Mouse (Mus musculus): ENCODE measurements at regions not wholly inside any gene's neighbourhood (a gene's known extent, or its start where the extent isn't known, plus 50 kb on each side); places are given as distances from the start of the nearest gene placed in this dataset.
A peak's percentile ranks its signal among the peaks of the same experiment; 100 is the strongest.
"Not testable (repeated sequence)": the region's sequence is repeated elsewhere in the genome, so short reads cannot be mapped to it uniquely, and the experiment has no call there.

- DNase-seq (ENCODE audit: low read depth, low spot score) = no peak
These were observed 1040.8 kb downstream of the Galc start for GRCm38 (mm10) chr12:97218445-97218844.

GRCm38 (mm10) chr12:97217608-97218007, 1041.7 kb downstream of the Galc start:
- no peak for DNase-seq (ENCODE audit: low read depth, low spot score)

- DNase-seq (ENCODE audit: low read depth, low spot score) = peak; percentile 77
These were observed 1055.4 kb downstream of the Galc start for GRCm38 (mm10) chr12:97203636-97204389.

- no peak for DNase-seq (ENCODE audit: low read depth, low spot score)
These were observed 1097.4 kb downstream of the Galc start for GRCm38 (mm10) chr12:97161853-97162252.

GRCm38 (mm10) chr12:97161429-97161828, 1097.8 kb downstream of the Galc start:
- peak; percentile 27 for DNase-seq (ENCODE audit: low read depth, low spot score)

- DNase-seq (ENCODE audit: low read depth, low spot score) = no peak
These were observed 1100.9 kb downstream of the Galc start for GRCm38 (mm10) chr12:97158332-97158731.

GRCm38 (mm10) chr12:97157748-97158147, 1101.5 kb downstream of the Galc start:
- no peak for DNase-seq (ENCODE audit: low read depth, low spot score)

GRCm38 (mm10) chr12:97156499-97157110, 1102.7 kb downstream of the Galc start:
- DNase-seq (ENCODE audit: low read depth, low spot score) = peak; percentile 26

GRCm38 (mm10) chr12:97142720-97143119, 1116.5 kb downstream of the Galc start:
- DNase-seq (ENCODE audit: low read depth, low spot score) = no peak

- no peak for DNase-seq (ENCODE audit: low read depth, low spot score)
These were observed 1121.3 kb downstream of the Galc start for GRCm38 (mm10) chr12:97137924-97138323.

- peak; percentile 32 for DNase-seq (ENCODE audit: low read depth, low spot score)
These were observed 1129.0 kb downstream of the Galc start for GRCm38 (mm10) chr12:97130276-97130675.

GRCm38 (mm10) chr12:97090577-97091214, 1168.6 kb downstream of the Galc start:
- DNase-seq (ENCODE audit: low read depth, low spot score) = peak; percentile 21

GRCm38 (mm10) chr12:97061352-97061895, 1197.8 kb downstream of the Galc start:
- DNase-seq (ENCODE audit: low read depth, low spot score) = not testable (repeated sequence)

GRCm38 (mm10) chr12:97047674-97048073, 1211.6 kb downstream of the Galc start:
- DNase-seq (ENCODE audit: low read depth, low spot score) = no peak
